Mouse (Mus musculus) kidney, postnatal 14 days (tissue): Measurements from ENCODE around the gene Klra5.
"Not testable (repeated sequence)": the region's sequence is repeated elsewhere in the genome, so short reads cannot be mapped to it uniquely, and the experiment has no call there.

Experiments used
- DNase-seq: peaks from one replicate; pipeline ENCODE4 v3.0.0; 2022; ENCODE audit warnings: mixed read lengths

The Klra5 gene

GRCm38 (mm10) chr6:129917476-129917946 lies at the start of gene Klra5:
Klra5 (minus strand) TSS chr6:129917650.
- DNase-seq: not testable (repeated sequence)

DNA sequence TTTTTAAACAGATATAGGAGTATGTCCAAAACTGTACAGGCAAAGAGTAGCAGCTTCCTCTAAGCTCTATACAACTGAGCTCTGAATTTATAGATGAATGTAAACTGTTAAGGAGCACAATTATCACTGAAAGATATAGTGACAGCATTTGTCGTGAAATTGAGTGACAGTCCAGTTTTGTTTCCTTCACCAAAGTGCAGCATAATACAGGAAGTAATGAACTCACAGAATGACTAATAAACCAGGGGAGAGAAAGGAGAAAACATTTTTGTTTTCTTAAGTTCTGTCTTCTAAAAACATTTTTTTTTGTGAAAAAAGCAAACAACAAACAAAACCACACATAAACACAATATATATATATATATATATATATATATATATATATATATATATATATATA lies 454 bp downstream of the Klra5 start:
- no peak for DNase-seq

DNA sequence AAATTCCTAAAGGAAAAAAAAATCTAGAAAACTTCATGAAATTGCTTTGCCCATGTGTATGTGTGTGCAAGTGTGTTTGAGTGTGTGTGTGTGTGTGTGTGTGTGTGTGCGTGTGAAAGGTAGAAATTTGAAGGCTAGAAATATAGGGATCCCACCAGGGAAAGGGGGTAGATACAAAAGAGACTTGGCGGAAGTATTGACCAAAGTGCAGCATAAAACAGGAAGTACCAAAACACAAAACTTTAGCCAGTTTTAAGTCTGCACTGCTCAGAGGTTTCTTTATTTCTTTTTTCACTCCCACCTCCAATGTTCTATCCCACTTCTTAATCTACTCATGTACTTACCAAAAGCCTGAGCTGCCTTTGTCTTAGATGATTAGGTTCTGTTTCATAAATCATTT lies 34.9 kb downstream of the Klra5 start:
- no peak for DNase-seq

GRCm38 (mm10) chr6:129876549-129876948 lies 40.9 kb downstream of the Klra5 start, which contains the start of gene Klra17:
Klra17 (minus strand) TSS chr6:129876672.
- no peak for DNase-seq

- DNase-seq: not testable (repeated sequence)
Observed at GRCm38 (mm10) chr6:129862349-129862748, 55.1 kb downstream of the Klra5 start, which contains the start of gene Gm17631. Gm17631 (plus strand) TSS chr6:129862649.
